Mouse (Mus musculus) liver, embryonic 14.5 days (tissue): ENCODE measurements around the gene Wipf2. TPM values are rescaled to one million over a fixed set of nuclear protein-coding genes. Genes with fewer than 3 reads are reported as not detected.
"Not testable (repeated sequence)": the region's sequence is repeated elsewhere in the genome, so short reads cannot be mapped to it uniquely, and the experiment has no call there.

Experiments
- ATAC-seq: fragments of 200-750 bp; cut with Nextera tagmentation; 2 replicates; pipeline ENCODE4 v1.8.0; 2017; ENCODE audit warnings: moderate number of reproducible peaks, mild to moderate bottlenecking, moderate library complexity; ENCODE audit not compliant: insufficient read depth
- DNase-seq, 3 experiments: peaks; one replicate each; pipeline ENCODE4 v3.0.0-alpha.2; 2012 to 2013; ENCODE audit warnings: low read depth in 3 of 3, low spot score in 3 of 3
- H3K27ac ChIP-seq: fragments of 300-500 bp; sonication (generic); 2 replicates; pipeline ENCODE4 v1.5.1; 2014; ENCODE audit warnings: moderate library complexity, mild to moderate bottlenecking, control low read depth, inconsistent platforms
- H3K27me3 ChIP-seq: fragments of 300-500 bp; sonication (generic); 2 replicates; pipeline ENCODE4 v1.6.1; 2014; ENCODE audit warnings: mild to moderate bottlenecking, low read length, moderate library complexity; ENCODE audit not compliant: control insufficient read depth, insufficient read depth
- H3K36me3 ChIP-seq: fragments of 300-500 bp; sonication (generic); replicated peaks from 2 replicates; pipeline ENCODE4 v1.6.1; 2014; ENCODE audit warnings: low read depth; ENCODE audit not compliant: control insufficient read depth, insufficient read depth
- H3K4me1 ChIP-seq, 2 experiments: fragments of 200-500 bp in 1 of 2; fragments of 300-500 bp in 1 of 2; sonication (generic) in 1 of 2; replicated peaks; 2 replicates each; pipeline ENCODE4 v1.6.1; 2012 to 2014; ENCODE audit warnings: antibody characterized with exemption in 1 of 2, inconsistent platforms in 1 of 2, low read length in 1 of 2; ENCODE audit not compliant: control insufficient read depth in 2 of 2, insufficient read depth in 2 of 2
- H3K4me2 ChIP-seq: fragments of 300-500 bp; sonication (generic); 2 replicates; pipeline ENCODE4 v1.6.1; 2014; ENCODE audit warnings: low read depth, mild to moderate bottlenecking, control low read depth, moderate library complexity
- H3K4me3 ChIP-seq, 2 experiments: fragments of 200-500 bp in 1 of 2; fragments of 300-500 bp in 1 of 2; sonication (generic) in 1 of 2; 2 replicates each; pipeline ENCODE4 v1.5.1; 2012 to 2014; ENCODE audit warnings: low read depth in 2 of 2, low read length in 2 of 2, mild to moderate bottlenecking in 2 of 2, control low read depth in 1 of 2, inconsistent platforms in 1 of 2, moderate library complexity in 1 of 2; ENCODE audit not compliant: insufficient read depth in 1 of 2
- H3K9ac ChIP-seq: fragments of 300-500 bp; sonication (generic); replicated peaks from 2 replicates; pipeline ENCODE4 v1.6.1; 2014; ENCODE audit warnings: mild to moderate bottlenecking, control low read depth, moderate library complexity
- H3K9me3 ChIP-seq: fragments of 300-500 bp; sonication (generic); 2 replicates; pipeline ENCODE4 v1.6.1; 2016; ENCODE audit warnings: low read length, mixed read lengths; ENCODE audit not compliant: control insufficient read depth
- CTCF ChIP-seq: IDR thresholded peaks from 2 replicates; pipeline ENCODE4 v1.5.1; 2016; ENCODE audit warnings: antibody characterized with exemption, low read depth, control low read depth
- EP300 ChIP-seq: IDR thresholded peaks from 2 replicates; pipeline ENCODE4 v1.6.1; 2016; ENCODE audit warnings: antibody characterized with exemption, low read depth
- WGBS: fragments of 180-500 bp; shearing (Covaris S2); extraction: QIAGEN DNeasy Blood & Tissue Kit; methylation state at CpG from one replicate; pipeline ENCODE4 v1.1.7; 2014; ENCODE audit not compliant: insufficient replicate concordance; 5-methylcytosine and 5-hydroxymethylcytosine counted together
- polyA plus RNA-seq, 2 experiments: library from polyadenylated mRNA; depleted of rRNA in 1 of 2; stranded (reverse) in 1 of 2; unstranded in 1 of 2; fragments of >200 nt; fragmentation: Nextera tagmentation in 1 of 2; extraction: Ambion mirVana in 1 of 2; gene quantifications; 2 replicates each; pipeline versions ENCODE4 v1.2.1 to v1.2.3; 2012 to 2014

Wipf2 gene
- polyA plus RNA-seq (2012; rRNA removed) (2.0 and 2.1 TPM in 2 replicates), polyA plus RNA-seq (2014; fragmentation: Nextera tagmentation; extraction: Ambion mirVana) (1.1 and 1.4 TPM in 2 replicates)

DNA sequence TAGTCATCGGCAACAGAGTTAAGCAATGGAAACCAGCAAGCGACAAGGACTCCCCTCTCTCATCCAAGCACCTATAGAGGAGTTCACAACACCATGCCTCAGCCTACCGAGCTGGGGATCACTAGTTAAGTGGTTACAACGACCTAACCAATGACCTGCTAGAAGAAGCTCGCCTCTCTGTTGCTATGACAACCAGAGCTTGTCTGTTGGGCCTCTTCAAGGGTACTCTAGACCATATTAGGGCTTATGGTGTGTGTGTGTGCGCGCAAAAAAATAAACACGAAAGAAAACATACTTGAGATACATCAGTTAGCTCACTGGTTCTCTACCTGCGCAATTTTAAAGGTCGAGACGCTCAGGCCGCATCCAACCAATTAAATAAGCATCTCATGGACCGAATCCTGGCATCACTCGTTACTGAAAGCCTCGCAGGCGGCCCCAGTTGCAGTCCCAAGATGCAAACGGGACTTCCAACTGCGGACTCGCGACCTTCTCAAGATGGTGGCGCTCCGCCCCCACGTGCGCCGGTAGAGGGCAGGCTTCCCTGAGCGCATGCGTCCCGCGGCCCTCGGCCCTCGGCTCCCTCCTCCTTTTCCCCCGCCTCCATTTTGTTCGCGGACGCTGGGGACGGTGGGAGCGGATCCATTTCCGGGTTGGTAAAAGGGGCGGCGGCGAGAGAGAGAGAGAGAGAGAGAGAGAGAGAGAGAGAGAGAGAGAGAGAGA lies at the start of gene Wipf2:
Gene Wipf2 (plus strand): TSS at position 611 of the 723 bp plus-strand sequence.
- peak; percentile 91 for ATAC-seq
- H3K9ac ChIP-seq: peak within 1 kb of the TSS; percentile 80
- 6% methylated on average over 41 of the region's 41 CpGs for WGBS

DNA sequence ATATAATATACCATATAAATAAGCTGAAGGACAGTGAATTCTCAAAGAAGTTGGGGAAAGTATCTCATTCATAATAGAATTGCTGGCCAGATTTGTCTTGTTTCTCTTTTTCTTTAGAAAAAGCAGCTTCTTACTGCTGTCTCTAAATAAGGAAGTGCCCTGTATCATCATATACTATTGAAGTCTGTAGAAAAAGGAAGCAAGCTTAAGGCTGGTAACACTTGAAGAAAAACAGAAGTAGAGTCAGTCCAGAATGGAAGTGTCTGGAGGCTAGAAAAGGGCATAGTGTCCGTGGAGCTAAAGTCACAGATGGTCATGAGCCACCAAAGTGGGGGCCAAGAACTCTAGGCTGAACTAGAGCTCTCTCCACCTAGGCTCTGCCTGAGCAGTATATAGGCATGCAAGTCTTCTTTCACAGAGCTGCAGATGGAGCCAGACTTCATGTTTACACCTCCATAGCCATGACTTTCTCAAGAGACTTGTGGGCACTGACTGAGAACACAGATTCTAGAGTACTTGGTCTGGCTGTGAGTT lies 46.7 kb upstream of the Wipf2 start:
- ATAC-seq: no peak
- peaks cover 69% of the 10 kb centered on the region for H3K36me3 ChIP-seq
- DNase-seq: no peak
- no peak overlapping the region for H3K4me3 ChIP-seq
- no peak overlapping the region for H3K4me2 ChIP-seq
- no peaks in the 10 kb centered on the region for H3K27me3 ChIP-seq
- no peak overlapping the region for H3K9ac ChIP-seq
- H3K9me3 ChIP-seq: no peaks in the 10 kb centered on the region
- H3K27ac ChIP-seq: no peak overlapping the region
- TF ChIP-seq CTCF (no peak), EP300 (no peak)
- WGBS: 28% methylated on average over 1 of the region's 1 CpGs
- H3K4me1 ChIP-seq: peaks cover 0 to 2% of the 10 kb centered on the region in 2 experiments; a peak in 2 of 4 replicates

More for the DNA sequence above, at the start of gene Wipf2:
- Histone ChIP-seq H3K4me2 (peak within 1 kb of the TSS; percentile 68), H3K4me1 (peaks cover 13 to 19% of the 10 kb centered on the region in 2 experiments), H3K27ac (peak within 1 kb of the TSS; percentile 64), H3K4me3 (peak within 1 kb of the TSS; percentile 76 to 86), H3K9me3 (no peaks in the 10 kb centered on the region), H3K27me3 (no peaks in the 10 kb centered on the region), H3K36me3 (peaks cover 11% of the 10 kb centered on the region)
- peak; percentile 88 to 92 (median 88) for DNase-seq
- TF ChIP-seq EP300: no peak
- TF ChIP-seq CTCF: peak; percentile 90

DNA sequence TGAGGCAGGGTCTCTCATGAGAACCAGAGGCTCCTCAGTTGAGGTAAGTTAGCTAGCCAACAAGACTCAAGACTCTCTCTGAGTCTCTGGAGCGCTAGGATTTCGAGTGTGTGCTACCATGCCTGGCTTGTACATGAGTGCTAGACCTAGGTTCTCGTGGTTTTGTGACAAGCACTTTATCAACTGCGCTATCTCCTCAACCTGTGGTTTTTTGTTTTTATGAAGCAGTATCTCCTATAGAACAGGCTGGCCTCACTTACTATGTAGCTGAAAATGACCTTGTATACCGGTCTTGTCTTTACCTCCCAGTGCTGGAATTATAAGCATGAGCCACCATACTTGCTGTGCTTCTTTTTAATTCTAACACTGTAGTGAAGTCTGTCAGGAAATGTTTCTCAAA lies 42.5 kb upstream of the Wipf2 start:
- TF ChIP-seq EP300 (0 out of 2 replicates have a peak, but pooled peaks have one; percentile 16), CTCF (no peak)
- Histone ChIP-seq H3K4me2 (no peak overlapping the region), H3K27ac (no peak overlapping the region), H3K27me3 (no peaks in the 10 kb centered on the region), H3K9ac (no peak overlapping the region), H3K4me3 (no peak overlapping the region), H3K36me3 (peaks cover 82% of the 10 kb centered on the region), H3K9me3 (no peaks in the 10 kb centered on the region), H3K4me1 (peaks cover 0 to 10% of the 10 kb centered on the region in 2 experiments; a peak in 3 of 4 replicates)
- WGBS: 33% methylated on average over 5 of the region's 5 CpGs
- ATAC-seq (no peak; the same call in 1 of the 2 replicates), DNase-seq (no peak)

- not testable (repeated sequence) for H3K27me3 ChIP-seq, H3K27ac ChIP-seq, DNase-seq, H3K9me3 ChIP-seq, H3K9ac ChIP-seq, H3K4me2 ChIP-seq, H3K4me3 ChIP-seq, H3K4me1 ChIP-seq
- peak; percentile 52 for ATAC-seq
- 80% methylated on average over 2 of the region's 2 CpGs for WGBS
- H3K36me3 ChIP-seq: peaks cover 95% of the 10 kb centered on the region
Measured at GRCm38 (mm10) chr11:98826071-98826470, 37.4 kb upstream of the Wipf2 start.

DNA sequence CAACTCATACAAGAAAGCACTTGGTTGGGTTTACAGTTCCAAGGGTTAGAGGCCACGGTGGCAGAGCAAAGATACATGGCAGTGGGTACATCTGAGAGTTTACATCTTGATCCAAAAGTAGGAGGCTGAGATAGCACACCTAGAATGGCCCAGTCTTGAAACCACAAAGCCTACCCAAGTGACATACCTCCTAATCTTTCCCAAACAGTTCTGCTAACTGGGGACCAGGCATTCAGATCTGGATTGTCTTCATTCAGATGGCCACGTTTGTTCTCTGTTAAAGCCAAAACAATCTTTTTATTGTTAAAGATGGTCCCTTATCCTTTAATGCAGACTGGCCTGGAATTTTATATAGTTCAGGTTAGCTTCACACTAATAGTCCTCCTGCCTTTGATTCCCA lies 35.6 kb upstream of the Wipf2 start:
- Histone ChIP-seq H3K27me3 (no peaks in the 10 kb centered on the region), H3K27ac (no peak overlapping the region), H3K4me1 (peaks cover 0 to 10% of the 10 kb centered on the region in 2 experiments; a peak in 3 of 4 replicates), H3K9me3 (no peaks in the 10 kb centered on the region), H3K9ac (no peak overlapping the region), H3K4me2 (no peak overlapping the region), H3K36me3 (peaks cover 95% of the 10 kb centered on the region), H3K4me3 (no peak overlapping the region)
- TF ChIP-seq EP300 (peak; percentile 54; the same call in 1 of the 2 replicates), CTCF (no peak)
- DNase-seq (no peak), ATAC-seq (peak; percentile 61)
- 13% methylated on average over 2 of the region's 2 CpGs for WGBS
